In genomic region chr16:37790781-37791175, GRCm38 (mm10) we compare ENCODE assay signal across 9 mouse cellular contexts. TPM values are rescaled to one million over a fixed set of nuclear protein-coding genes. Genes with fewer than 3 reads are reported as not detected.
A peak's percentile ranks its signal among the peaks of the same experiment; 100 is the strongest.
DNase-seq lines count a peak whose midpoint lies in the region; ATAC-seq and TF ChIP-seq lines count a peak whose summit lies in the region.
"Had no signal": no experiment of that assay in that cellular context is flagged by ENCODE, and none has a peak within 500 bp of the region (broad histone marks: within the 10 kb centered on the region; RNA-seq: fewer than 3 reads in every experiment).

No protein-coding gene starts in this region.

- no peak for TF ChIP-seq CTCF in C2C12 (IDR thresholded peaks at IDR 0.05; ENCODE audit: control insufficient read depth, insufficient read depth, insufficient read length)

- no peaks in the 10 kb centered on the region for H3K27me3 ChIP-seq in C2C12 (ENCODE audit: control insufficient read depth, insufficient read depth, insufficient read length)
- H3K27me3 ChIP-seq in heart, embryonic 14.5 days (ENCODE audit: control insufficient read depth, insufficient read depth, low read length): no peaks in the 10 kb centered on the region
- H3K27me3 ChIP-seq in midbrain, embryonic 10.5 days (ENCODE audit: low read depth, poor library complexity, severe bottlenecking): peaks cover 3% of the 10 kb centered on the region; the same call in 1 of the 2 replicates
- H3K27me3 ChIP-seq: neural tube, embryonic 13.5 days had no signal

- 32% methylated on average over 8 of the region's 8 CpGs for WGBS in heart, embryonic 14.5 days
- 87% methylated on average over 8 of the region's 8 CpGs for WGBS in midbrain, embryonic 10.5 days

- no peak overlapping the region for H3K4me3 ChIP-seq in C2C12 (ENCODE audit: insufficient read depth, poor library complexity, severe bottlenecking)
- H3K4me3 ChIP-seq in heart, embryonic 14.5 days (ENCODE audit: control insufficient read depth in 1 of 2, insufficient read depth in 1 of 2, low read depth in 1 of 2, low read length in 2 of 2): no peak overlapping the region
- H3K4me3 ChIP-seq in midbrain, embryonic 10.5 days: no peak overlapping the region
- H3K4me3 ChIP-seq: neural tube, embryonic 13.5 days had no signal

- H3ac ChIP-seq in C2C12 (ENCODE audit: control insufficient read depth, insufficient read length, low read depth): peak overlapping the region; percentile 10

- peak overlapping the region; percentile 91 to 94 for H3K27ac ChIP-seq in heart, embryonic 14.5 days (replicated peaks in 1 of 2; ENCODE audit: control insufficient read depth in 1 of 2, insufficient read depth in 1 of 2, low read depth in 2 of 2, low read length in 2 of 2)
- H3K27ac ChIP-seq in midbrain, embryonic 10.5 days (replicated peaks): no peak overlapping the region
- H3K27ac ChIP-seq: macrophage had no signal

- H3K4me1 ChIP-seq in heart, embryonic 14.5 days (ENCODE audit: control insufficient read depth in 2 of 2, insufficient read depth in 2 of 2, low read length in 2 of 2): peaks cover 51 to 89% of the 10 kb centered on the region in 2 experiments
- H3K4me1 ChIP-seq in midbrain, embryonic 10.5 days: peaks cover 49% of the 10 kb centered on the region

- 0 out of 2 replicates have a peak overlapping the region, but pooled peaks have one; percentile 47 for H3K9ac ChIP-seq in heart, embryonic 14.5 days (ENCODE audit: low read length)
- H3K9ac ChIP-seq: neural tube, embryonic 13.5 days had no signal

- H3K79me3 ChIP-seq in C2C12 (ENCODE audit: low read depth): peaks cover 49% of the 10 kb centered on the region

- H3K9me3 ChIP-seq in heart, embryonic 14.5 days (ENCODE audit: control insufficient read depth, low read length): no peaks in the 10 kb centered on the region
- no peaks in the 10 kb centered on the region for H3K9me3 ChIP-seq in midbrain, embryonic 10.5 days (replicated peaks)
- H3K9me3 ChIP-seq: neural tube, embryonic 13.5 days had no signal

- H3K79me2 ChIP-seq in C2C12 (ENCODE audit: control insufficient read depth, insufficient read depth): peaks cover 67% of the 10 kb centered on the region

- 0 out of 2 replicates have a peak, but pooled peaks have one; percentile 29 for ATAC-seq in heart, embryonic 14.5 days (ENCODE audit: insufficient number of reproducible peaks, insufficient read depth, low FRiP score, low read depth)

- H3K36me3 ChIP-seq in C2C12 (ENCODE audit: control insufficient read depth, insufficient read depth): peaks cover 62% of the 10 kb centered on the region
- H3K36me3 ChIP-seq in heart, embryonic 14.5 days (ENCODE audit: control insufficient read depth, insufficient read depth, low read length): peaks cover 43% of the 10 kb centered on the region
- H3K36me3 ChIP-seq in midbrain, embryonic 10.5 days: peaks cover 54% of the 10 kb centered on the region

- DNase-seq in NIH3T3 (ENCODE audit: low read depth): peak; percentile 61
- DNase-seq in kidney, postnatal 36 days: peak; percentile 51 to 61
- no peak for DNase-seq in adipocyte (ENCODE audit: low spot score)
- DNase-seq in adrenal gland, postnatal 14 days: no peak
- DNase-seq in midbrain, embryonic 10.5 days (ENCODE audit: low spot score): no peak

- peak overlapping the region; percentile 42 for H3K4me2 ChIP-seq in heart, embryonic 14.5 days (ENCODE audit: low read length)
- H3K4me2 ChIP-seq: neural tube, embryonic 13.5 days had no signal

TF ChIP-seq in C2C12, 6 proteins besides CTCF, POLR2A, EP300 and RAD21:
- no peak for TF ChIP-seq USF1 (IDR thresholded peaks at IDR 0.05; ENCODE audit: low read depth)
- no peak for TF ChIP-seq CEBPB (IDR thresholded peaks at IDR 0.05; ENCODE audit: low read depth)
- TF ChIP-seq MAX (IDR thresholded peaks at IDR 0.05): no peak
- TF ChIP-seq MYOD1 (IDR thresholded peaks at IDR 0.05; ENCODE audit: control insufficient read depth, insufficient read length, low read depth): no peak
- no peak for TF ChIP-seq MYOG (IDR thresholded peaks at IDR 0.05; ENCODE audit: control insufficient read depth, extremely low read depth, insufficient read length)
- no peak for TF ChIP-seq FOSL1 (IDR thresholded peaks at IDR 0.05; ENCODE audit: insufficient read depth, low read length, poor library complexity, severe bottlenecking)

RNA-seq across cellular contexts. Expression of gene Fstl1, which starts 14.1 kb away (rescaled TPM):
- 153 TPM for polyA plus RNA-seq in C2C12 (2012; fragmentation: generic; extraction: Trizol)
- 537 and 600 TPM in 2 replicates for polyA plus RNA-seq in heart, embryonic 14.5 days (2014; fragmentation: Nextera tagmentation; extraction: Ambion mirVana)
- total RNA-seq in adrenal gland, postnatal 14 days (2021): 120 and 144 TPM in 2 replicates
- polyA plus RNA-seq in midbrain, embryonic 10.5 days (2016; fragmentation: Nextera tagmentation; extraction: Ambion mirVana): 168 and 195 TPM in 2 replicates

Comparison
In these comparisons a context has a peak if more than half of its experiments do, and no peak if none do; other contexts are left out.
1. DNase-seq: peak in NIH3T3 (single experiment) and kidney, postnatal 36 days (2 of 2); none in adipocyte (single experiment), adrenal gland, postnatal 14 days (single experiment) and midbrain, embryonic 10.5 days (single experiment).